Mouse (Mus musculus) myocyte (in vitro differentiated cells): ENCODE data around the gene Ptprd. TPM values are rescaled to one million over a fixed set of nuclear protein-coding genes. Genes with fewer than 3 reads are reported as not detected.

Source experiments
- H3K27me3 ChIP-seq: one replicate; pipeline ENCODE4 v1.6.1; 2011; ENCODE audit not compliant: control insufficient read depth, insufficient read depth, insufficient read length
- H3K36me3 ChIP-seq: one replicate; pipeline ENCODE4 v1.6.1; 2011; ENCODE audit not compliant: control insufficient read depth, insufficient read depth
- H3K4me2 ChIP-seq: one replicate; pipeline ENCODE4 v1.6.1; 2011; ENCODE audit warnings: low read depth, control low read depth
- H3K4me3 ChIP-seq: one replicate; pipeline ENCODE4 v1.5.1; 2011; ENCODE audit warnings: mild to moderate bottlenecking, control low read depth, moderate library complexity
- H3K79me2 ChIP-seq: one replicate; pipeline ENCODE4 v1.6.1; 2011; ENCODE audit not compliant: control insufficient read depth, insufficient read depth
- H3ac ChIP-seq: one replicate; pipeline ENCODE4 v1.6.1; 2011; ENCODE audit not compliant: control insufficient read depth, insufficient read length
- CEBPB ChIP-seq: IDR thresholded peaks from 2 replicates; pipeline ENCODE4 v1.6.1; 2011; ENCODE audit warnings: mild to moderate bottlenecking, moderate library complexity; ENCODE audit not compliant: poor library complexity, insufficient read depth, severe bottlenecking
- E2F4 ChIP-seq: IDR thresholded peaks from one replicate; pipeline ENCODE4 v1.6.1; 2011; ENCODE audit warnings: mild to moderate bottlenecking, control low read depth, moderate library complexity; ENCODE audit not compliant: insufficient read depth
- MAX ChIP-seq: IDR thresholded peaks from one replicate; pipeline ENCODE4 v1.6.1; 2011; ENCODE audit warnings: low read depth, mild to moderate bottlenecking, control low read depth
- MYOD1 ChIP-seq, 3 experiments: IDR thresholded peaks; one replicate each; pipeline ENCODE4 v1.6.1; 2011; ENCODE audit warnings: control low read depth in 2 of 3, low read depth in 2 of 3, mild to moderate bottlenecking in 2 of 3, moderate library complexity in 1 of 3; ENCODE audit not compliant: insufficient read length in 2 of 3, control insufficient read depth in 1 of 3
- MYOG ChIP-seq, 3 experiments: IDR thresholded peaks; one replicate each; pipeline ENCODE4 v1.6.1; 2011; ENCODE audit warnings: control low read depth in 2 of 3, low read depth in 2 of 3, mild to moderate bottlenecking in 2 of 3; ENCODE audit not compliant: insufficient read length in 2 of 3, control insufficient read depth in 1 of 3, insufficient read depth in 1 of 3
- POLR2A ChIP-seq: IDR thresholded peaks from one replicate; pipeline ENCODE4 v1.6.1; 2011; ENCODE audit warnings: low read depth, mild to moderate bottlenecking, control low read depth, moderate library complexity; ENCODE audit not compliant: insufficient read length
- POLR2AphosphoS2 ChIP-seq: IDR thresholded peaks from one replicate; pipeline ENCODE4 v1.6.1; 2011; ENCODE audit warnings: low read depth, control low read depth; ENCODE audit not compliant: insufficient read length
- REST ChIP-seq: IDR thresholded peaks from one replicate; pipeline ENCODE4 v1.6.1; 2011; ENCODE audit warnings: mild to moderate bottlenecking, control low read depth, moderate library complexity; ENCODE audit not compliant: insufficient read depth, insufficient read length
- SRF ChIP-seq: IDR thresholded peaks from one replicate; pipeline ENCODE4 v1.6.1; 2011; ENCODE audit warnings: low read depth; ENCODE audit not compliant: control insufficient read depth, insufficient read length
- TCF12 ChIP-seq: IDR thresholded peaks from one replicate; pipeline ENCODE4 v1.6.1; 2011; ENCODE audit warnings: mild to moderate bottlenecking, control low read depth; ENCODE audit not compliant: poor library complexity, insufficient read depth, severe bottlenecking
- TCF3 ChIP-seq: IDR thresholded peaks from one replicate; pipeline ENCODE4 v1.6.1; 2011; ENCODE audit warnings: low read depth, control low read depth; ENCODE audit not compliant: insufficient read length
- USF1 ChIP-seq: IDR thresholded peaks from one replicate; pipeline ENCODE4 v1.6.1; 2011; ENCODE audit warnings: low read depth, mild to moderate bottlenecking, control low read depth, moderate library complexity
- polyA plus RNA-seq: library from polyadenylated mRNA; unstranded; fragments of >200 nt; fragmentation: generic; extraction: Trizol; gene quantifications from one replicate; pipeline ENCODE4 v1.2.1, GENCODE M21; 2012; ENCODE audit warnings: missing spikeins

The Ptprd gene
- polyA plus RNA-seq, 1 experiment = 2.9 TPM

- Histone ChIP-seq H3K4me3 (no peak overlapping the region), H3K27me3 (no peaks in the 10 kb centered on the region), H3K4me2 (no peak overlapping the region), H3K79me2 (no peaks in the 10 kb centered on the region), H3K36me3 (no peaks in the 10 kb centered on the region), H3ac (no peak overlapping the region)
- TF ChIP-seq USF1 (no peak), MAX (no peak), CEBPB (no peak), TCF12 (no peak), TCF3 (no peak), SRF (no peak), MYOD1 (IDR thresholded peaks at IDR 0.05; ENCODE audit: control insufficient read depth in 1 of 3, insufficient read length in 2 of 3, low read depth in 2 of 3) (no peak), POLR2AphosphoS2 (no peak), REST (no peak), E2F4 (no peak), MYOG (IDR thresholded peaks at IDR 0.05; ENCODE audit: control insufficient read depth in 1 of 3, insufficient read depth in 1 of 3, insufficient read length in 2 of 3, low read depth in 2 of 3) (no peak), POLR2A (no peak)
Observed at GRCm38 (mm10) chr4:78212941-78213340, 1.2 kb upstream of the Ptprd start.

- Histone ChIP-seq H3ac (no peak overlapping the region), H3K4me2 (no peak overlapping the region), H3K79me2 (no peaks in the 10 kb centered on the region), H3K4me3 (no peak overlapping the region), H3K27me3 (no peaks in the 10 kb centered on the region), H3K36me3 (no peaks in the 10 kb centered on the region)
- TF ChIP-seq CEBPB = no peak
Observed at GRCm38 (mm10) chr4:78210878-78211528, 758 bp downstream of the Ptprd start.

GRCm38 (mm10) chr4:78205018-78205417 is 6.7 kb downstream of the Ptprd start:
- Histone ChIP-seq H3K4me2 (no peak overlapping the region), H3K27me3 (no peaks in the 10 kb centered on the region), H3K36me3 (no peaks in the 10 kb centered on the region), H3K79me2 (no peaks in the 10 kb centered on the region), H3ac (no peak overlapping the region), H3K4me3 (no peak overlapping the region)
- no peak for TF ChIP-seq TCF12
- TF ChIP-seq CEBPB = no peak
- no peak for TF ChIP-seq TCF3
- TF ChIP-seq MYOD1 (IDR thresholded peaks at IDR 0.05; ENCODE audit: control insufficient read depth in 1 of 3, insufficient read length in 2 of 3, low read depth in 2 of 3) = no peak
- TF ChIP-seq SRF = no peak

GRCm38 (mm10) chr4:78168447-78168846 is 43.3 kb downstream of the Ptprd start:
- Histone ChIP-seq H3ac (no peak overlapping the region), H3K4me2 (no peak overlapping the region), H3K36me3 (no peaks in the 10 kb centered on the region), H3K4me3 (no peak overlapping the region), H3K27me3 (no peaks in the 10 kb centered on the region), H3K79me2 (no peaks in the 10 kb centered on the region)
- no peak for TF ChIP-seq MYOG (IDR thresholded peaks at IDR 0.05; ENCODE audit: control insufficient read depth in 1 of 3, insufficient read depth in 1 of 3, insufficient read length in 2 of 3, low read depth in 2 of 3)
- TF ChIP-seq USF1 = no peak
- no peak for TF ChIP-seq E2F4
- TF ChIP-seq SRF = no peak
- TF ChIP-seq TCF12 = no peak
- TF ChIP-seq MAX = no peak
- TF ChIP-seq TCF3 = no peak
- no peak for TF ChIP-seq MYOD1 (IDR thresholded peaks at IDR 0.05; ENCODE audit: control insufficient read depth in 1 of 3, insufficient read length in 2 of 3, low read depth in 2 of 3)
- no peak for TF ChIP-seq CEBPB
- no peak for TF ChIP-seq REST
- TF ChIP-seq POLR2A = no peak
- TF ChIP-seq POLR2AphosphoS2 = no peak

- no peaks in the 10 kb centered on the region for H3K36me3 ChIP-seq
- no peak overlapping the region for H3K4me3 ChIP-seq
- H3K27me3 ChIP-seq = no peaks in the 10 kb centered on the region
- no peak overlapping the region for H3K4me2 ChIP-seq
- no peaks in the 10 kb centered on the region for H3K79me2 ChIP-seq
- no peak overlapping the region for H3ac ChIP-seq
- TF ChIP-seq MAX (no peak), USF1 (no peak), POLR2A (no peak), REST (no peak), E2F4 (no peak), TCF3 (no peak), MYOD1 (IDR thresholded peaks at IDR 0.05; ENCODE audit: control insufficient read depth in 1 of 3, insufficient read length in 2 of 3, low read depth in 2 of 3) (no peak), TCF12 (no peak), MYOG (IDR thresholded peaks at IDR 0.05; ENCODE audit: control insufficient read depth in 1 of 3, insufficient read depth in 1 of 3, insufficient read length in 2 of 3, low read depth in 2 of 3) (no peak), CEBPB (no peak), SRF (no peak), POLR2AphosphoS2 (no peak)
Observed at GRCm38 (mm10) chr4:78160451-78160850, 51.3 kb downstream of the Ptprd start.
